Mouse (Mus musculus) ovary, postnatal 10 days (tissue): Measurements from ENCODE around the gene 1700001C02Rik.

ENCODE experiments used
- DNase-seq: peaks from one replicate; pipeline ENCODE4 v3.0.0; 2022; ENCODE audit warnings: low spot score

1700001C02Rik gene

GRCm38 (mm10) chr5:30465861-30466260, at the start of gene 1700001C02Rik:
TSS of gene 1700001C02Rik (plus strand) at chr5:30466047.
- DNase-seq = no peak

- no peak for DNase-seq
These were observed 49.2 kb upstream of the 1700001C02Rik start for GRCm38 (mm10) chr5:30416665-30417064.

GRCm38 (mm10) chr5:30423121-30423520, 42.7 kb upstream of the 1700001C02Rik start:
- no peak for DNase-seq

- no peak for DNase-seq
These were observed 42.1 kb upstream of the 1700001C02Rik start for GRCm38 (mm10) chr5:30423572-30424244.

- no peak for DNase-seq
These were observed 38.4 kb upstream of the 1700001C02Rik start for GRCm38 (mm10) chr5:30427406-30427805.

- DNase-seq = no peak
These were observed 26.9 kb upstream of the 1700001C02Rik start for GRCm38 (mm10) chr5:30438931-30439330.

GRCm38 (mm10) chr5:30440308-30440906, 25.4 kb upstream of the 1700001C02Rik start:
- no peak for DNase-seq

GRCm38 (mm10) chr5:30442196-30442595, 23.7 kb upstream of the 1700001C02Rik start:
- no peak for DNase-seq

- no peak for DNase-seq
These were observed 21.4 kb upstream of the 1700001C02Rik start for GRCm38 (mm10) chr5:30444327-30444895.

GRCm38 (mm10) chr5:30456056-30456455, 9.8 kb upstream of the 1700001C02Rik start:
- no peak for DNase-seq

- no peak for DNase-seq
These were observed 5.7 kb upstream of the 1700001C02Rik start for GRCm38 (mm10) chr5:30460155-30460554.

GRCm38 (mm10) chr5:30461821-30462220, 4.0 kb upstream of the 1700001C02Rik start, which contains the start of gene Otof:
TSS of gene Otof (minus strand) at chr5:30461932.
- DNase-seq = no peak

- no peak for DNase-seq
These were observed 468 bp downstream of the 1700001C02Rik start for GRCm38 (mm10) chr5:30466315-30466714.

GRCm38 (mm10) chr5:30470454-30470853, 4.6 kb downstream of the 1700001C02Rik start:
- DNase-seq = no peak

- no peak for DNase-seq
These were observed 6.3 kb downstream of the 1700001C02Rik start for GRCm38 (mm10) chr5:30472148-30472547.

GRCm38 (mm10) chr5:30476534-30476933, 10.7 kb downstream of the 1700001C02Rik start:
- no peak for DNase-seq

GRCm38 (mm10) chr5:30482319-30482718, 16.5 kb downstream of the 1700001C02Rik start:
- DNase-seq = peak; percentile 42

- DNase-seq = no peak
These were observed 17.7 kb downstream of the 1700001C02Rik start for GRCm38 (mm10) chr5:30483533-30483932.

GRCm38 (mm10) chr5:30484591-30484990, 18.7 kb downstream of the 1700001C02Rik start:
- DNase-seq = no peak

GRCm38 (mm10) chr5:30485136-30485535, 19.3 kb downstream of the 1700001C02Rik start:
- DNase-seq = no peak

- no peak for DNase-seq
These were observed 24.4 kb downstream of the 1700001C02Rik start for GRCm38 (mm10) chr5:30490215-30490614.

- no peak for DNase-seq
These were observed 25.0 kb downstream of the 1700001C02Rik start for GRCm38 (mm10) chr5:30490845-30491244.

- no peak for DNase-seq
These were observed 27.9 kb downstream of the 1700001C02Rik start for GRCm38 (mm10) chr5:30493723-30494122.
